Mouse (Mus musculus) megakaryocyte, embryonic 14.5 days (primary cell): ENCODE measurements at regions not wholly inside any gene's neighbourhood (a gene's known extent, or its start where the extent isn't known, plus 50 kb on each side); places are given as distances from the start of the nearest gene placed in this dataset.

ENCODE experiments used
- FLI1 ChIP-seq: IDR thresholded peaks from 2 replicates; pipeline ENCODE4 v1.6.1; 2012; ENCODE audit warnings: low read length, inconsistent platforms, mixed read lengths
- GATA1 ChIP-seq: IDR thresholded peaks from 3 replicates; pipeline ENCODE4 v1.6.1; 2012; ENCODE audit warnings: mixed read lengths, low read length, inconsistent platforms, borderline replicate concordance

DNA sequence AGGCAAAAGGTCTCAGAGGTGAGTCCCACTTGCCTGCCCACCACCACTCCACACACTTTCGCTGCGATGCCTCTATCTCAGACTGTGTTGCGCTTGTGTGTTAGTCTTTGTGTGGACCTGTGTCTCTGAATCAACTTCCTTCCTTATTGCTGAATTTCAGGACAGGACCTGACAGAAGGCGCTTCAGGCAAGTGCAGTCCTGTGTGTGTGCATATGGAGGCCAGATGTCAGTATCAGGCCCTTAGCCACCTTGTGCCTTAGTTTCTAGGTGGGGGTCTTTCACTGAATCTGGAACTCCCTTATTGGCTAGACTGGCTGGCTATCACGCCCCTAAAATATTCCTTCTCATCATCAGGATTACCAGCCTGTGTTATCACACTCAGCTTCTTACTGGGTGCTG is 391.6 kb upstream of the Zmiz1 start:
- TF ChIP-seq GATA1 = no peak
- TF ChIP-seq FLI1 = no peak
